Mouse (Mus musculus) brain, embryonic 14.5 days (tissue): ENCODE data around the gene Ypel4. TPM values are rescaled to one million over a fixed set of nuclear protein-coding genes. Genes with fewer than 3 reads are reported as not detected.

Experiments used
- DNase-seq: peaks from one replicate; pipeline ENCODE4 v3.0.0-alpha.2; 2011; ENCODE audit warnings: low read depth
- CTCF ChIP-seq: fragments of 200-500 bp; IDR thresholded peaks from 2 replicates; pipeline ENCODE4 v1.5.1; 2012; ENCODE audit warnings: inconsistent platforms, mild to moderate bottlenecking, moderate library complexity, borderline replicate concordance; ENCODE audit not compliant: insufficient read depth, insufficient read length; ENCODE audit errors: extremely low read depth
- POLR2A ChIP-seq: fragments of 200-500 bp; IDR thresholded peaks from 2 replicates; pipeline ENCODE4 v1.6.1; 2012; ENCODE audit warnings: mild to moderate bottlenecking, inconsistent platforms, borderline replicate concordance; ENCODE audit not compliant: poor library complexity, insufficient read depth, insufficient read length, severe bottlenecking; ENCODE audit errors: extremely low read depth
- polyA plus RNA-seq: library from polyadenylated mRNA; depleted of rRNA; stranded (reverse); fragments of >200 nt; gene quantifications from 2 replicates; pipeline ENCODE4 v1.2.3, GENCODE M21; 2012; rRNA removed

The Ypel4 gene
- polyA plus RNA-seq, 1 experiment = 41.7 TPM

DNA sequence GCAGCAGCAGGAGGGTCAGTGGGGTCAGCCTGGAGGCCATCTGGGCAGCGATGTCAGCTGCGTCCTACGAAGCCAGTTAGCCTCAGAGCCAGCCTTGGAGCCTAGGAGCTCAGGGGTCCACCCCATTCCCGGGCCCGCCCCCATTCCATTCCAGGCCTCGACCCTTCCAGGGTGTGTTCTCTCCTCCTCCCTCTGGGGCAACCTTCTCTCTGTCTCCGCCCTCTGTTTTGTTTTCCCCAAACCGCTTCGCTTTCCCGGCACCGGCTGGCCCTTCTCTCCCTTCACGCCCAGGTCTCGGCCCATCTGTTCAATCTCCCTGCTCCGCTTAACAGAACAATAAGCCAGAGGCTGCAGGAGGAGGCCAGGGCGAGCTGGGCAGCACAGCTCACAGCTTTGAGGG lies 40.9 kb downstream of the Ypel4 start:
- TF ChIP-seq POLR2A (no peak), CTCF (no peak)
- peak; percentile 87 for DNase-seq

- no peak for DNase-seq
- TF ChIP-seq CTCF = no peak
- no peak for TF ChIP-seq POLR2A
Observed at GRCm38 (mm10) chr2:84775241-84775640, 41.4 kb downstream of the Ypel4 start, which contains the start of gene Serping1. Gene Serping1 (minus strand): TSS chr2:84775444.

GRCm38 (mm10) chr2:84775665-84776064 lies 41.8 kb downstream of the Ypel4 start:
- no peak for TF ChIP-seq POLR2A
- TF ChIP-seq CTCF = no peak
- DNase-seq = peak; percentile 8

DNA sequence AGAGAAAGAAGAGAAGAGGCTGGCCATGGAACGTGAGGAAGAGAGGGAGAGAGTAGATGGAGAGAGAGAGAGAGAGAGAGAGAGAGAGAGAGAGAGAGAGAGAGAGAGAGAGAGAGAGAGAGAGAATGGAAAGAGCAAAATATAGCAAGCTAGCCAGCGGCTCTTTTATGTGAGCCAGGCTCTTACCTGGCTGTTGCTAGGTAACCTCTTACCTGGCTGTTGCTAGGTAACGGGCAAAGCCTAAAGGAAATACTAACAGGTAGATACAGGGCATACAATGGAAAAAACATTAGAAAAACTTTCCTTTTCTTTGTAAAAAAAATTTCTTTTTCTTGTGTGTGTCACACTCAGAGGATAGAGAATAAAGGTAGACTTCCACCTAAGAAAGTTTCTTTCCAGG lies 43.8 kb downstream of the Ypel4 start:
- TF ChIP-seq POLR2A = no peak
- no peak for TF ChIP-seq CTCF
- peak; percentile 50 for DNase-seq

DNA sequence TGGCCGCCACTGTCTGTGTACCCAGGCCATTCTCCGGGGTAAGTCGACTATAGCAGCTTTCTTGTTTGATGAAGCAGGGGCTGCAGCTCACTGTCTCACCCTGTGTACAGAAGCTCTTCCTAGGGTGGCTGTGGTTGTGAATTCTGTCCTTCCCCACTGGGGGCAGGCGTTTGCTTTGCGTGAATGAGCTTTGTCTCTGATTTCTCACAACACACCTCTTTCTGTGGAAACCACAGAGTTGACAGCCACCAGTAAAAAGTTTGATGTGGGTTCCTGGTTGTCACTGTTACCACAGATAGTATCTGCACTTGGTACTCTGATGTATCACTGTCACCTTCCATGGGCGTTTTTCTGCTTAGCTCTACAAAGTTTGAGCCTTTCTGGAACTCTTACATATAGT lies 45.4 kb downstream of the Ypel4 start:
- no peak for DNase-seq
- TF ChIP-seq CTCF (peak; percentile 23; the same call in 1 of the 2 replicates), POLR2A (no peak)

DNA sequence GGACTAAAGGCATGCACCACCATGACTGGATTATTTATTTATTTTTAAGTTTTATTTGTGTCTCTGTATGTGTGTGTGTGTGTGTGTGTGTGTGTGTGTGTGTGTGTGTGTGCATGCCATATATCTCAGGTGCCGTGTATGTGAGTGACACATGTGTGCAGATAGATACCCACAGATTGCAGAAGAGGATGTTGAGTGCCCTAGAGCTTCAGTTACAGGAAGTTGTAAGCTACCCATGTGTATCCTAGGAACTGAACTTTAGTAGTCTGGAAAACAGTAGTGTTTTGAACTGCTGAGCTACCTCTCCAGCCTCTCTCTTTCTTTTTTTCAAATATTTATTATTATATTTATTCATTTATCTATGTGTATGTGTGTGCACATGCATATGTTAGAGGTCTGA lies 49.5 kb downstream of the Ypel4 start:
- no peak for DNase-seq
- TF ChIP-seq CTCF (no peak), POLR2A (no peak)

DNA sequence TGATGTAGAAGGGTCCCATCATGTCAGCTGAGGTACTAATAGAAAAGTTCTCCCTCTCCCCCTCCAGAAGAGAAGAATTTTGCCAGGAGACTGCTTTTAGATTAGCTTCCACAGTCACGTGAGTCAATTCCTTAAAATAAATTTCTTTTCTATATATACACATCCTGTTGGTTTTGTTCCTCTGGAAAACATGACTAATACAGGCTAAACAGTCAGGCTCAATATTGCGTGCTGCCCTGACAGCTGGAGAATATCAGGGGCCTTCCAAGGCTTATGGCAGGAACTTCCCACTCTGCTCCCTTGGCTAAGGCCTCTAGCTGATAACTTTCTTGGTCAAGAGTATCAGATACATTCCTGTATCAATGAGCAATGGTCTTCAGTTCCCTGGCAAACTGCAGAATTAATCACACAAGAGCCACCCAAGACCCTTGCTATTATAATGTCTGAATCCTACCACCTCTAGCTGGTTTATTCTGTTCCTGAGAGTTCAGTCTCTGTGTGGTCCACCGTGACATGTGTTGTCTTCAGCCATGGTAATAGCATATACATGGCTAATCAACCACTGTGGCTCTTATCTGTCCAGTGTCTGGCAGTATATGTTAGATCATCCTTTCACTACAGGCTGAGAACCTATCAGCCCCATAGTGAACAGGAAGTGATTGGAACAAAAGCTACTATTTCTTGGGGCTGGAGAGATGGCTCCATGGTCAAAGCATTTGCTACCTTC lies 50.1 kb downstream of the Ypel4 start:
- TF ChIP-seq CTCF (no peak), POLR2A (no peak)
- DNase-seq = no peak

Other genes starting within 250 kb of the Ypel4 start
- 78.6 and 86.7 TPM in 2 replicates for gene Ctnnd1, start 83.3 kb upstream of the Ypel4 start, polyA plus RNA-seq
- not detected in 2 replicates for gene Btbd18, start 75.0 kb upstream of the Ypel4 start, polyA plus RNA-seq
- 193 and 319 TPM in 2 replicates for gene Selenoh, start 63.3 kb upstream of the Ypel4 start, polyA plus RNA-seq
- gene Gm28635, start 56.0 kb upstream of the Ypel4 start, polyA plus RNA-seq = 0.03 TPM in 1 of 2 replicates, not detected in the other
- 33.6 and 40.1 TPM in 2 replicates for gene Med19, start 55.7 kb upstream of the Ypel4 start, polyA plus RNA-seq
- gene Tmx2, start 54.9 kb upstream of the Ypel4 start, polyA plus RNA-seq = 129 and 170 TPM in 2 replicates
- 34.8 and 35.4 TPM in 2 replicates for gene Zdhhc5, start 18.9 kb upstream of the Ypel4 start, polyA plus RNA-seq
- gene Clp1, start 6.7 kb upstream of the Ypel4 start, polyA plus RNA-seq = 15.8 and 21.4 TPM in 2 replicates
- gene Gm19426, start 9.6 kb downstream of the Ypel4 start, polyA plus RNA-seq = 6.8 and 7.6 TPM in 2 replicates
- 22.5 and 29.6 TPM in 2 replicates for gene Serping1, start 41.4 kb downstream of the Ypel4 start, polyA plus RNA-seq
- 12.2 and 13.8 TPM in 2 replicates for gene Ube2l6, start 64.8 kb downstream of the Ypel4 start, polyA plus RNA-seq
- gene Smtnl1, start 88.6 kb downstream of the Ypel4 start, polyA plus RNA-seq = not detected in 2 replicates
- gene Timm10, start 92.9 kb downstream of the Ypel4 start, polyA plus RNA-seq = 62.7 and 80.6 TPM in 2 replicates
- 3.4 and 5.9 TPM in 2 replicates for gene Slc43a1, start 104.8 kb downstream of the Ypel4 start, polyA plus RNA-seq
- gene Rtn4rl2, start 152.7 kb downstream of the Ypel4 start, polyA plus RNA-seq = 18.3 and 32.2 TPM in 2 replicates
- gene Slc43a3, start 202.5 kb downstream of the Ypel4 start, polyA plus RNA-seq = 10.1 and 10.6 TPM in 2 replicates
- 0.14 and 0.16 TPM in 2 replicates for gene Prg2, start 246.4 kb downstream of the Ypel4 start, polyA plus RNA-seq